Mouse (Mus musculus) limb, embryonic 10.5 days (tissue): ENCODE measurements around the gene Tcl1. TPM values are rescaled to one million over a fixed set of nuclear protein-coding genes. Genes with fewer than 3 reads are reported as not detected.

Source experiments
- polyA plus RNA-seq: library from polyadenylated mRNA; unstranded; fragments of >200 nt; fragmentation: Nextera tagmentation; extraction: Ambion mirVana; gene quantifications from 2 replicates; pipeline ENCODE4 v1.2.1, GENCODE M21; 2016

Tcl1 gene
- polyA plus RNA-seq, 1 experiment from 2014 or later = not detected

Other genes starting within 250 kb of the Tcl1 start
- gene Syne3, start 213.0 kb downstream of the Tcl1 start, polyA plus RNA-seq = 0.09 and 0.25 TPM in 2 replicates
- gene Glrx5, start 190.1 kb downstream of the Tcl1 start, polyA plus RNA-seq = 215 and 255 TPM in 2 replicates
- not detected in 2 replicates for gene Tcl1b2, start 76.8 kb downstream of the Tcl1 start, polyA plus RNA-seq
- not detected in 2 replicates for gene Tcl1b1, start 63.1 kb downstream of the Tcl1 start, polyA plus RNA-seq
- gene Tcl1b5, start 46.4 kb downstream of the Tcl1 start, polyA plus RNA-seq = not detected in 2 replicates
- gene Tcl1b3, start 31.8 kb downstream of the Tcl1 start, polyA plus RNA-seq = not detected in 2 replicates
- not detected in 2 replicates for gene Tcl1b4, start 20.8 kb downstream of the Tcl1 start, polyA plus RNA-seq
- 0.23 and 0.26 TPM in 2 replicates for gene Tunar, start 111.1 kb upstream of the Tcl1 start, polyA plus RNA-seq
- gene D430019H16Rik, start 231.1 kb upstream of the Tcl1 start, polyA plus RNA-seq = 1.3 and 2.0 TPM in 2 replicates